Mouse (Mus musculus) embryonic facial prominence, embryonic 14.5 days (tissue): Measurements from ENCODE around the gene Mocs3. TPM values are rescaled to one million over a fixed set of nuclear protein-coding genes. Genes with fewer than 3 reads are reported as not detected.

Source experiments
- ATAC-seq: fragments of 200-750 bp; cut with Nextera tagmentation; 2 replicates; pipeline ENCODE4 v1.8.0; 2017; ENCODE audit warnings: low read depth, moderate number of reproducible peaks, moderate TSS enrichment
- DNase-seq: peaks from one replicate; pipeline ENCODE4 v3.0.0-alpha.2; 2015; ENCODE audit warnings: low spot score
- H3K27ac ChIP-seq: fragments of 300-500 bp; sonication (generic); replicated peaks from 2 replicates; pipeline ENCODE4 v1.5.1; 2014; ENCODE audit warnings: low read depth, mild to moderate bottlenecking, low read length, moderate library complexity
- H3K27me3 ChIP-seq: fragments of 300-500 bp; sonication (generic); replicated peaks from 2 replicates; pipeline ENCODE4 v1.6.1; 2014; ENCODE audit warnings: low read length; ENCODE audit not compliant: control insufficient read depth, insufficient read depth
- H3K36me3 ChIP-seq: fragments of 300-500 bp; sonication (generic); 2 replicates; pipeline ENCODE4 v1.6.1; 2014; ENCODE audit warnings: low read length, mixed read lengths; ENCODE audit not compliant: control insufficient read depth, insufficient read depth
- H3K4me1 ChIP-seq: fragments of 300-500 bp; sonication (generic); 2 replicates; pipeline ENCODE4 v1.6.1; 2014; ENCODE audit warnings: antibody characterized with exemption, low read length; ENCODE audit not compliant: control insufficient read depth, insufficient read depth
- H3K4me2 ChIP-seq: fragments of 300-500 bp; sonication (generic); 2 replicates; pipeline ENCODE4 v1.6.1; 2014; ENCODE audit warnings: low read depth, mild to moderate bottlenecking, low read length, moderate library complexity, mixed read lengths
- H3K4me3 ChIP-seq: fragments of 300-500 bp; sonication (generic); 2 replicates; pipeline ENCODE4 v1.5.1; 2014; ENCODE audit warnings: low read depth, mild to moderate bottlenecking, low read length
- H3K9ac ChIP-seq: fragments of 300-500 bp; sonication (generic); 2 replicates; pipeline ENCODE4 v1.6.1; 2014; ENCODE audit warnings: low read depth, mild to moderate bottlenecking, low read length, moderate library complexity, mixed read lengths
- H3K9me3 ChIP-seq: fragments of 300-500 bp; sonication (generic); 2 replicates; pipeline ENCODE4 v1.6.1; 2016; ENCODE audit warnings: low read length; ENCODE audit not compliant: control insufficient read depth
- WGBS: fragments of 180-500 bp; shearing (Covaris S2); extraction: QIAGEN DNeasy Blood & Tissue Kit; methylation state at CpG from one replicate; pipeline ENCODE4 v1.1.7; 2014; 5-methylcytosine and 5-hydroxymethylcytosine counted together
- polyA plus RNA-seq: library from polyadenylated mRNA; unstranded; fragments of >200 nt; fragmentation: Nextera tagmentation; extraction: Ambion mirVana; gene quantifications from 2 replicates; pipeline ENCODE4 v1.2.1, GENCODE M21; 2014

Mocs3 gene
- polyA plus RNA-seq, result 8.8 and 8.9 TPM in 2 replicates

GRCm38 (mm10) chr2:168230026-168230728 lies at the start of gene Mocs3, which contains the start of the genes Gm20716 and Dpm1:
TSS of gene Mocs3 (plus strand) at chr2:168230622.
TSS of gene Gm20716 (minus strand) at chr2:168230364.
TSS of gene Dpm1 (minus strand) at chr2:168230591.
- no peaks in the 10 kb centered on the region for H3K9me3 ChIP-seq
- 0% methylated on average over 61 of the region's 73 CpGs for WGBS
- peak; percentile 89 for ATAC-seq

GRCm38 (mm10) chr2:168191856-168192255 lies 38.6 kb upstream of the Mocs3 start:
- 89% methylated on average over 2 of the region's 2 CpGs for WGBS
- no peak for ATAC-seq
- no peak overlapping the region for H3K9ac ChIP-seq

More at GRCm38 (mm10) chr2:168230026-168230728, at the start of gene Mocs3, which contains the start of the genes Gm20716 and Dpm1:
- Histone ChIP-seq H3K36me3 (peaks cover 41% of the 10 kb centered on the region), H3K27me3 (no peaks in the 10 kb centered on the region), H3K4me2 (peak within 1 kb of the TSS; percentile 99), H3K4me3 (peak within 1 kb of the TSS; percentile 100), H3K9ac (peak within 1 kb of the TSS; percentile 95), H3K4me1 (peaks cover 18% of the 10 kb centered on the region), H3K27ac (peak within 1 kb of the TSS; percentile 93)
- DNase-seq, result peak; percentile 94

GRCm38 (mm10) chr2:168193685-168194084 lies 36.7 kb upstream of the Mocs3 start:
- 67% methylated on average over 2 of the region's 2 CpGs for WGBS
- H3K9me3 ChIP-seq, result no peaks in the 10 kb centered on the region

More at GRCm38 (mm10) chr2:168191856-168192255, 38.6 kb upstream of the Mocs3 start:
- peaks cover 46% of the 10 kb centered on the region for H3K36me3 ChIP-seq
- H3K4me3 ChIP-seq, result no peak overlapping the region
- H3K27ac ChIP-seq, result no peak overlapping the region
- peaks cover 26% of the 10 kb centered on the region for H3K4me1 ChIP-seq
- no peak overlapping the region for H3K4me2 ChIP-seq
- no peaks in the 10 kb centered on the region for H3K9me3 ChIP-seq
- no peaks in the 10 kb centered on the region for H3K27me3 ChIP-seq
- no peak for DNase-seq

GRCm38 (mm10) chr2:168195721-168196120 lies 34.7 kb upstream of the Mocs3 start:
- WGBS, result 54% methylated on average over 2 of the region's 2 CpGs
- Histone ChIP-seq H3K4me2 (no peak overlapping the region), H3K9ac (no peak overlapping the region), H3K4me1 (peaks cover 38% of the 10 kb centered on the region), H3K27ac (no peak overlapping the region), H3K27me3 (no peaks in the 10 kb centered on the region), H3K9me3 (no peaks in the 10 kb centered on the region), H3K36me3 (peaks cover 35% of the 10 kb centered on the region), H3K4me3 (no peak overlapping the region)
- no peak for ATAC-seq
- no peak for DNase-seq

More at GRCm38 (mm10) chr2:168193685-168194084, 36.7 kb upstream of the Mocs3 start:
- H3K4me1 ChIP-seq, result peaks cover 27% of the 10 kb centered on the region
- peaks cover 37% of the 10 kb centered on the region for H3K36me3 ChIP-seq
- H3K4me2 ChIP-seq, result no peak overlapping the region
- ATAC-seq (no peak), DNase-seq (no peak)
- H3K27ac ChIP-seq, result no peak overlapping the region
- H3K27me3 ChIP-seq, result no peaks in the 10 kb centered on the region
- no peak overlapping the region for H3K4me3 ChIP-seq
- H3K9ac ChIP-seq, result no peak overlapping the region

GRCm38 (mm10) chr2:168198421-168198820 lies 32.0 kb upstream of the Mocs3 start:
- Histone ChIP-seq H3K4me3 (no peak overlapping the region), H3K4me1 (peaks cover 37% of the 10 kb centered on the region), H3K36me3 (peaks cover 24% of the 10 kb centered on the region), H3K27ac (no peak overlapping the region), H3K27me3 (no peaks in the 10 kb centered on the region), H3K9ac (no peak overlapping the region), H3K4me2 (no peak overlapping the region), H3K9me3 (peaks cover 2% of the 10 kb centered on the region; the same call in 1 of the 2 replicates)
- no peak for DNase-seq
- peak; percentile 47; the same call in 1 of the 2 replicates for ATAC-seq
- 80% methylated on average over 1 of the region's 1 CpGs for WGBS

GRCm38 (mm10) chr2:168199476-168199875 lies 30.9 kb upstream of the Mocs3 start:
- no peak for DNase-seq
- no peak for ATAC-seq
- Histone ChIP-seq H3K9ac (no peak overlapping the region), H3K9me3 (peaks cover 4% of the 10 kb centered on the region; the same call in 1 of the 2 replicates), H3K4me1 (peaks cover 43% of the 10 kb centered on the region), H3K27ac (no peak overlapping the region), H3K4me2 (no peak overlapping the region), H3K36me3 (peaks cover 31% of the 10 kb centered on the region), H3K4me3 (no peak overlapping the region), H3K27me3 (no peaks in the 10 kb centered on the region)
- 82% methylated on average over 4 of the region's 4 CpGs for WGBS

GRCm38 (mm10) chr2:168200014-168200691 lies 30.3 kb upstream of the Mocs3 start:
- ATAC-seq (no peak), DNase-seq (no peak)
- WGBS, result 83% methylated on average over 4 of the region's 5 CpGs
- Histone ChIP-seq H3K36me3 (peaks cover 31% of the 10 kb centered on the region), H3K27me3 (no peaks in the 10 kb centered on the region), H3K4me3 (no peak overlapping the region), H3K9ac (no peak overlapping the region), H3K9me3 (peaks cover 4% of the 10 kb centered on the region; the same call in 1 of the 2 replicates), H3K27ac (no peak overlapping the region), H3K4me1 (peaks cover 48% of the 10 kb centered on the region), H3K4me2 (no peak overlapping the region)

- no peaks in the 10 kb centered on the region for H3K27me3 ChIP-seq
- H3K4me3 ChIP-seq, result peak overlapping the region; percentile 97
- 78% methylated on average over 8 of the region's 8 CpGs for WGBS
- ATAC-seq (no peak), DNase-seq (no peak)
- peak overlapping the region; percentile 100; the same call in 1 of the 2 replicates for H3K9ac ChIP-seq
- H3K4me1 ChIP-seq, result peaks cover 26% of the 10 kb centered on the region
- no peak overlapping the region for H3K27ac ChIP-seq
- H3K9me3 ChIP-seq, result peaks cover 4% of the 10 kb centered on the region; the same call in 1 of the 2 replicates
- H3K4me2 ChIP-seq, result peak overlapping the region; percentile 59
- H3K36me3 ChIP-seq, result peaks cover 32% of the 10 kb centered on the region
Measured at GRCm38 (mm10) chr2:168204476-168204999, 25.9 kb upstream of the Mocs3 start.
